Mouse (Mus musculus) brain, adult 10 weeks (tissue): ENCODE data around the gene Gm4307. TPM values are rescaled to one million over a fixed set of nuclear protein-coding genes. Genes with fewer than 3 reads are reported as not detected.

Experiments
- polyA plus RNA-seq: library from polyadenylated mRNA; stranded (reverse); fragments of 350-450 nt; fragmentation: Illumina TruSeq; extraction: RNeasy Lipid Tissue Mini Kit (QIAGEN cat#74804); gene quantifications from one replicate; pipeline ENCODE4 v1.2.3, GENCODE M21; 2015; ENCODE audit warnings: low read depth, low replicate concordance

Gm4307 gene
- not detected for polyA plus RNA-seq

DNA sequence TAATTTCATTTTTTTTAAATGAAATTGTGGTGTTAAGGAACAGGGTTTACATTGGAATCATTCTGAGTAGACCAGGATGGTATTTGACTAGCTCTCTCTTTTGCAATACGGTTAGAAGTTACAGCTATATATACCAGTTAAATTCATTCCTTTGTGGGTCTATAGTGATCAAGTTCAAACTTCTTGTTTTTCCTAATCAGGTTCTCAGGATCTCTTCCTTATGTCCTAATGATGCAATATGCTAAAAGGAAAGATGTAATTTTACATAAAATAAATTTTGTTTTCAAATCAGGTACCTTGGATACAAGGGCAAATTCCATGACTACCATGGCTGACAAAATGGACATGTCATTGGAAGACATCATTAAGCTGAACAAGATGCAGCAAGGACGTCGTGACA lies at the start of gene Gm4307:
TSS of gene Gm4307 (plus strand) at position 301 of the 400 bp plus-strand sequence.

DNA sequence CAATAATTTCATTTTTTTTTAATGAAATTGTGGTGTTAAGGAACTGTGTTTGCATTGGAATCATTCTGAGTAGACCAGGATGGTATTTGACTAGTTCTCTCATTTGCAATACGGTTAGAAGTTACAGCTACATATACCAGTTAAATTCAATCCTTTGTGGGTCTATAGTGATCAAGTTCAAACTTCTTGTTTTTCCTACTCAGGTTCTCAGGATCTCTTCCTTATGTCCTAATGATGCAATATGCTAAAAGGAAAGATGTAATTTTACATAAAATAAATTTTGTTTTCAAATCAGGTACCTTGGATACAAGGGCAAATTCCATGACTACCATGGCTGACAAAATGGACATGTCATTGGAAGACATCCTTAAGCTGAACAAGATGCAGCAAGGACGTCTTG lies 25.8 kb upstream of the Gm4307 start, which contains the start of gene Gm4301:
TSS of gene Gm4301 (plus strand) at position 301 of the 400 bp plus-strand sequence.

DNA sequence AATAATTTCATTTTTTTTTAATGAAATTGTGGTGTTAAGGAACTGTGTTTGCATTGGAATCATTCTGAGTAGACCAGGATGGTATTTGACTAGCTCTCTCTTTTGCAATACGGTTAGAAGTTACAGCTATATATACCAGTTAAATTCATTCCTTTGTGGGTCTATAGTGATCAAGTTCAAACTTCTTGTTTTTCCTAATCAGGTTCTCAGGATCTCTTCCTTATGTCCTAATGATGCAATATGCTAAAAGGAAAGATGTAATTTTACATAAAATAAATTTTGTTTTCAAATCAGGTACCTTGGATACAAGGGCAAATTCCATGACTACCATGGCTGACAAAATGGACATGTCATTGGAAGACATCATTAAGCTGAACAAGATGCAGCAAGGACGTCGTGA lies 20.6 kb upstream of the Gm4307 start, which contains the start of gene Gm4302:
TSS of gene Gm4302 (plus strand) at position 301 of the 400 bp plus-strand sequence.

DNA sequence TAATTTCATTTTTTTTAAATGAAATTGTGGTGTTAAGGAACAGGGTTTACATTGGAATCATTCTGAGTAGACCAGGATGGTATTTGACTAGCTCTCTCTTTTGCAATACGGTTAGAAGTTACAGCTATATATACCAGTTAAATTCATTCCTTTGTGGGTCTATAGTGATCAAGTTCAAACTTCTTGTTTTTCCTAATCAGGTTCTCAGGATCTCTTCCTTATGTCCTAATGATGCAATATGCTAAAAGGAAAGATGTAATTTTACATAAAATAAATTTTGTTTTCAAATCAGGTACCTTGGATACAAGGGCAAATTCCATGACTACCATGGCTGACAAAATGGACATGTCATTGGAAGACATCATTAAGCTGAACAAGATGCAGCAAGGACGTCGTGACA lies 15.5 kb upstream of the Gm4307 start, which contains the start of gene Gm4303:
TSS of gene Gm4303 (plus strand) at position 301 of the 400 bp plus-strand sequence.

DNA sequence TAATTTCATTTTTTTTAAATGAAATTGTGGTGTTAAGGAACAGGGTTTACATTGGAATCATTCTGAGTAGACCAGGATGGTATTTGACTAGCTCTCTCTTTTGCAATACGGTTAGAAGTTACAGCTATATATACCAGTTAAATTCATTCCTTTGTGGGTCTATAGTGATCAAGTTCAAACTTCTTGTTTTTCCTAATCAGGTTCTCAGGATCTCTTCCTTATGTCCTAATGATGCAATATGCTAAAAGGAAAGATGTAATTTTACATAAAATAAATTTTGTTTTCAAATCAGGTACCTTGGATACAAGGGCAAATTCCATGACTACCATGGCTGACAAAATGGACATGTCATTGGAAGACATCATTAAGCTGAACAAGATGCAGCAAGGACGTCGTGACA lies 10.3 kb upstream of the Gm4307 start, which contains the start of gene Gm4305:
TSS of gene Gm4305 (plus strand) at position 301 of the 400 bp plus-strand sequence.

DNA sequence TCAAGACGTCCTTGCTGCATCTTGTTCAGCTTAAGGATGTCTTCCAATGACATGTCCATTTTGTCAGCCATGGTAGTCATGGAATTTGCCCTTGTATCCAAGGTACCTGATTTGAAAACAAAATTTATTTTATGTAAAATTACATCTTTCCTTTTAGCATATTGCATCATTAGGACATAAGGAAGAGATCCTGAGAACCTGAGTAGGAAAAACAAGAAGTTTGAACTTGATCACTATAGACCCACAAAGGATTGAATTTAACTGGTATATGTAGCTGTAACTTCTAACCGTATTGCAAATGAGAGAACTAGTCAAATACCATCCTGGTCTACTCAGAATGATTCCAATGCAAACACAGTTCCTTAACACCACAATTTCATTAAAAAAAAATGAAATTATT lies 21.3 kb downstream of the Gm4307 start, which contains the start of gene Gm4312:
TSS of gene Gm4312 (minus strand) at position 101 of the 400 bp plus-strand sequence.

Other genes with a start within 250 kb of the Gm4307 start
- not detected for gene Gm4301, start 25.7 kb upstream of the Gm4307 start, polyA plus RNA-seq
- not detected for gene Gm4302, start 20.5 kb upstream of the Gm4307 start, polyA plus RNA-seq
- gene Gm4303, start 15.4 kb upstream of the Gm4307 start, polyA plus RNA-seq: not detected
- gene Gm4305, start 10.2 kb upstream of the Gm4307 start, polyA plus RNA-seq: not detected
- gene Gm4312, start 21.2 kb downstream of the Gm4307 start, polyA plus RNA-seq: not detected
- gene Tmtc3, start 126.0 kb downstream of the Gm4307 start, polyA plus RNA-seq: 7.5 TPM
- gene Cep290, start 126.2 kb downstream of the Gm4307 start, polyA plus RNA-seq: 10.9 TPM
- 20.8 TPM for gene 4930430F08Rik, start 229.1 kb downstream of the Gm4307 start, polyA plus RNA-seq
- gene 1700017N19Rik, start 229.1 kb downstream of the Gm4307 start, polyA plus RNA-seq: not detected